Mouse (Mus musculus): Measurements from ENCODE around the gene Spr. TPM values are rescaled to one million over a fixed set of nuclear protein-coding genes. Genes with fewer than 3 reads are reported as not detected.

Gene Spr
- polyA plus RNA-seq, 1 experiment from 2014 or later: 107 TPM

GRCm38 (mm10) chr6:85103321-85103720 lies 34.2 kb downstream of the Spr start:
- Histone ChIP-seq H3K36me3 (ENCODE audit: control insufficient read depth, insufficient read depth, low read length) (no peaks in the 10 kb centered on the region), H3K27me3 (replicated peaks; ENCODE audit: control insufficient read depth, insufficient read depth, low read length) (no peaks in the 10 kb centered on the region), H3K27ac (ENCODE audit: low read depth) (no peak overlapping the region), H3K9me3 (ENCODE audit: control insufficient read depth, low read length) (no peaks in the 10 kb centered on the region), H3K9ac (ENCODE audit: low read length) (no peak overlapping the region), H3K4me2 (ENCODE audit: low read length) (no peak overlapping the region), H3K4me1 (replicated peaks; ENCODE audit: control insufficient read depth, insufficient read depth, low read length) (no peaks in the 10 kb centered on the region), H3K4me3 (ENCODE audit: low read depth, low read length) (no peak overlapping the region)
- no peak for DNase-seq (ENCODE audit: low spot score)
- ATAC-seq (replicated peaks; ENCODE audit: low FRiP score, low TSS enrichment, low read depth): no peak
- 85% methylated on average over 3 of the region's 3 CpGs for WGBS

- no peak overlapping the region for H3K4me3 ChIP-seq (ENCODE audit: low read depth, low read length)
- WGBS: 71% methylated on average over 2 of the region's 2 CpGs
- no peak for ATAC-seq (replicated peaks; ENCODE audit: low FRiP score, low TSS enrichment, low read depth)
- no peaks in the 10 kb centered on the region for H3K27me3 ChIP-seq (replicated peaks; ENCODE audit: control insufficient read depth, insufficient read depth, low read length)
- no peaks in the 10 kb centered on the region for H3K9me3 ChIP-seq (ENCODE audit: control insufficient read depth, low read length)
- no peak for DNase-seq (ENCODE audit: low spot score)
- no peak overlapping the region for H3K9ac ChIP-seq (ENCODE audit: low read length)
- no peaks in the 10 kb centered on the region for H3K4me1 ChIP-seq (replicated peaks; ENCODE audit: control insufficient read depth, insufficient read depth, low read length)
- no peak overlapping the region for H3K4me2 ChIP-seq (ENCODE audit: low read length)
- H3K36me3 ChIP-seq (ENCODE audit: control insufficient read depth, insufficient read depth, low read length): no peaks in the 10 kb centered on the region
- H3K27ac ChIP-seq (ENCODE audit: low read depth): no peak overlapping the region
Measured at GRCm38 (mm10) chr6:85096441-85096840, 41.1 kb downstream of the Spr start.

DNA sequence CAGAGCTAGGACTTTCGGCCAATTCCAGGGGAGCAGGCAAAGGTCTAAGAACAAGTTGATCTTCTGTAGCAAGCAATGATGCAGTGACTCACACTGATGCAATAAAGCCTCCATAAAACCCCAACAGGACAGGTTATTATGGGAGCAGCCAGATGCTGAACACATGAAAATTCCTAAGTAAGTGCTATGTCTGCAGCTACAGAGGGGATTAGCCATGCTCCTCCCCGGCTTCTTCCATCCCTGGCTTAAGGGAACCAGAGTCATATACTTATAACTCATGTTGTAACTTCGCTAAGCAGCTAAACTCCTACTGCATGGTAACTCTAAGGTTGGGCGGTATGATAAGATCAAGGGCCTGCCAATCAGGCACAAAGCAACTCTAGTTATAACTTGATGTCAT lies 50.1 kb downstream of the Spr start:
- no peak overlapping the region for H3K4me3 ChIP-seq (ENCODE audit: low read depth, low read length)
- no peak overlapping the region for H3K9ac ChIP-seq (ENCODE audit: low read length)
- H3K4me2 ChIP-seq (ENCODE audit: low read length): no peak overlapping the region
- no peaks in the 10 kb centered on the region for H3K9me3 ChIP-seq (ENCODE audit: control insufficient read depth, low read length)
- no peak for DNase-seq (ENCODE audit: low spot score)
- H3K4me1 ChIP-seq (replicated peaks; ENCODE audit: control insufficient read depth, insufficient read depth, low read length): no peaks in the 10 kb centered on the region
- H3K36me3 ChIP-seq (ENCODE audit: control insufficient read depth, insufficient read depth, low read length): no peaks in the 10 kb centered on the region
- no peak for ATAC-seq (replicated peaks; ENCODE audit: low FRiP score, low TSS enrichment, low read depth)
- H3K27me3 ChIP-seq (replicated peaks; ENCODE audit: control insufficient read depth, insufficient read depth, low read length): no peaks in the 10 kb centered on the region
- no peak overlapping the region for H3K27ac ChIP-seq (ENCODE audit: low read depth)
- 69% methylated on average over 4 of the region's 4 CpGs for WGBS

DNA sequence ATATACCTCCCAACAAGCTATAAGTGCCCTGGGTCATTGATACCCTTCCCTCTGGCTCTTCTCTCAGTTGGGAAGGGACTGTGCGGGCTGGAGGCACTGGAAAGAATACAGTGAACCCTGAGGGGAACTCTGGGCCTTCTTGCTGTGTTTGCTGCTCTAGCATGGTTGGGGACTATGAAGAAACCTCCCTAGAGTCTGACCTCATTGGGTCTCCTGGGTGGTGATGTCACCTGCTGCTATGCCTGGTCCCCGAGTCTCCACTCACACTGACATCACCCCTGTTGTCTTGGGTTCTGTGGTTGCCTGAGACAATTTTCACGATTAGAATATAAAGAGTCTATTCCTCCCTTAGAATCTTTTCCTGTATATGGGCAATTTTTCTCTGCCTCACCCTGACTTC lies 50.9 kb downstream of the Spr start:
- Histone ChIP-seq H3K9ac (ENCODE audit: low read length) (no peak overlapping the region), H3K27me3 (replicated peaks; ENCODE audit: control insufficient read depth, insufficient read depth, low read length) (no peaks in the 10 kb centered on the region), H3K4me2 (ENCODE audit: low read length) (no peak overlapping the region), H3K36me3 (ENCODE audit: control insufficient read depth, insufficient read depth, low read length) (no peaks in the 10 kb centered on the region), H3K9me3 (ENCODE audit: control insufficient read depth, low read length) (no peaks in the 10 kb centered on the region), H3K4me3 (ENCODE audit: low read depth, low read length) (no peak overlapping the region), H3K27ac (ENCODE audit: low read depth) (no peak overlapping the region), H3K4me1 (replicated peaks; ENCODE audit: control insufficient read depth, insufficient read depth, low read length) (no peaks in the 10 kb centered on the region)
- no peak for DNase-seq (ENCODE audit: low spot score)
- ATAC-seq (replicated peaks; ENCODE audit: low FRiP score, low TSS enrichment, low read depth): no peak
- 75% methylated on average over 3 of the region's 3 CpGs for WGBS

Other genes starting within 250 kb of the Spr start
- gene Exoc6b, start 68.3 kb downstream of the Spr start, polyA plus RNA-seq (2014; fragmentation: Nextera tagmentation; extraction: Ambion mirVana): 27.6 and 29.2 TPM in 2 replicates
- 0.11 TPM in 1 of 2 replicates, not detected in the other for gene Emx1, start 49.7 kb upstream of the Spr start, polyA plus RNA-seq (2014; fragmentation: Nextera tagmentation; extraction: Ambion mirVana)
- gene Sfxn5, start 195.7 kb upstream of the Spr start, polyA plus RNA-seq (2014; fragmentation: Nextera tagmentation; extraction: Ambion mirVana): 6.3 and 8.3 TPM in 2 replicates
- gene Rab11fip5, start 236.9 kb upstream of the Spr start, polyA plus RNA-seq (2014; fragmentation: Nextera tagmentation; extraction: Ambion mirVana): 6.1 and 8.0 TPM in 2 replicates

All from intestine, embryonic 14.5 days (tissue).